Mouse (Mus musculus): ENCODE results near the gene Srcap. TPM values are rescaled to one million over a fixed set of nuclear protein-coding genes. Genes with fewer than 3 reads are reported as not detected.
A peak's percentile ranks its signal among the peaks of the same experiment; 100 is the strongest.
"Not testable (repeated sequence)": the region's sequence is repeated elsewhere in the genome, so short reads cannot be mapped to it uniquely, and the experiment has no call there.

The Srcap gene
- polyA plus RNA-seq, 1 experiment from 2014 or later, result 48.3 TPM

DNA sequence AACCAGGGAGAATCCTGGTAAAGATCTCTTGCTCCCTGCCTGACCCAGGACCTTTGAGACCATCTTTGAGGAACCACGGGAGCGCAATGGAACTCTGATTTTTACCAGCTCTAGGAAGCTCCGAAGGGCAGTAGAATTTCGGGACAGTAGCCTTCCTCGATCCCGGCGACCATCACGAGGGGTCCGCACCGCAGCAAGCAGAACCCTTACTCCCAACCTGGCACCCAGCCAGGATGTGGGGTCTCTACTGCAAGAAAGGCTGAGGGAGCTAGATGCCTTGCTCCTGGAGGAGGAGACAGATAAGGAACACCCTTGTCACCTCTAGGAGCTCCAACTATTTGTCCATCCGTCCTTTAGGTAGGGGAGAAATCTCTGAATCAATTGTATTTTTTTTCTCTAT lies 35.4 kb upstream of the Srcap start:
- Histone ChIP-seq H3K9me3 (replicated peaks) (no peaks in the 10 kb centered on the region), H3K4me3 (replicated peaks) (no peak overlapping the region), H3K36me3 (peaks cover 41% of the 10 kb centered on the region), H3K4me2 (no peak overlapping the region), H3K9ac (replicated peaks) (no peak overlapping the region), H3K27ac (replicated peaks) (no peak overlapping the region), H3K27me3 (replicated peaks) (no peaks in the 10 kb centered on the region), H3K4me1 (peaks cover 46% of the 10 kb centered on the region)
- WGBS, result 94% methylated on average over 11 of the region's 11 CpGs
- no peak for ATAC-seq (ENCODE audit: low FRiP score)

DNA sequence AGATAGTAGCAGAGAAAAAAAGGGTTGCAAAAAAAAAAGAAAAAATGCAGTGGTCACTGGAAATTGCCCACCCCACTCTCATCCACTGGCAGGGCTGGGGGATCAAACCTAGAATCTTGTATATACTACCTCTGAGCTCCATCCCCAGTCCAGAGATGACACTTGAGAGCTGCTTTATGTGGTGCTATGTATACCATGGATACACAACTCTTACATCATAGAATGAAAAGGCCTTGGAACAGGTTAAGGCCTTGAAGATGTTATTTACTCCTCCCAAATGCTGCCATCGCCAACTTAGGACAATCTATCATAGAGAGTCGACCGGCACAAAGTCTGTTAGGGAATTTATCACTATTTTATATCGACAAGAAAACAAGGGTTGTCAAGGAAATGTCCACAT lies 34.9 kb upstream of the Srcap start:
- Histone ChIP-seq H3K36me3 (peaks cover 41% of the 10 kb centered on the region), H3K4me1 (peaks cover 50% of the 10 kb centered on the region), H3K4me2 (peak overlapping the region; percentile 97), H3K27me3 (replicated peaks) (no peaks in the 10 kb centered on the region), H3K9me3 (replicated peaks) (no peaks in the 10 kb centered on the region), H3K9ac (replicated peaks) (peak overlapping the region; percentile 47), H3K27ac (replicated peaks) (peak overlapping the region; percentile 99; the same call in 1 of the 2 replicates), H3K4me3 (replicated peaks) (peak overlapping the region; percentile 99)
- WGBS, result 82% methylated on average over 4 of the region's 4 CpGs
- no peak for ATAC-seq (ENCODE audit: low FRiP score)

- H3K36me3 ChIP-seq, result peaks cover 50% of the 10 kb centered on the region
- ATAC-seq (ENCODE audit: low FRiP score), result peak; percentile 93
- H3K27me3 ChIP-seq (replicated peaks), result no peaks in the 10 kb centered on the region
- peak overlapping the region; percentile 99 for H3K4me3 ChIP-seq (replicated peaks)
- H3K9ac ChIP-seq (replicated peaks), result peak overlapping the region; percentile 87
- peaks cover 48% of the 10 kb centered on the region for H3K4me1 ChIP-seq
- peak overlapping the region; percentile 97 for H3K4me2 ChIP-seq
- peak overlapping the region; percentile 99 for H3K27ac ChIP-seq (replicated peaks)
- H3K9me3 ChIP-seq (replicated peaks), result no peaks in the 10 kb centered on the region
- under 1% methylated on average over 50 of the region's 50 CpGs for WGBS
These were observed 33.8 kb upstream of the Srcap start for GRCm38 (mm10) chr7:127477687-127478634.

GRCm38 (mm10) chr7:127478635-127479317 lies 33.0 kb upstream of the Srcap start, which contains the start of gene Fbrs:
Gene Fbrs, plus strand, starts transcription at chr7:127479199.
- H3K4me2 ChIP-seq, result peak within 1 kb of the TSS; percentile 97
- H3K4me1 ChIP-seq, result peaks cover 43% of the 10 kb centered on the region
- under 1% methylated on average over 53 of the region's 62 CpGs for WGBS
- ATAC-seq (ENCODE audit: low FRiP score), result peak; percentile 84
- peak within 1 kb of the TSS; percentile 99 for H3K4me3 ChIP-seq (replicated peaks)
- H3K9ac ChIP-seq (replicated peaks), result peak within 1 kb of the TSS; percentile 87
- H3K36me3 ChIP-seq, result peaks cover 50% of the 10 kb centered on the region
- H3K27ac ChIP-seq (replicated peaks), result peak within 1 kb of the TSS; percentile 99
- no peaks in the 10 kb centered on the region for H3K9me3 ChIP-seq (replicated peaks)
- no peaks in the 10 kb centered on the region for H3K27me3 ChIP-seq (replicated peaks)

GRCm38 (mm10) chr7:127479318-127480225 lies 32.2 kb upstream of the Srcap start:
- ATAC-seq (ENCODE audit: low FRiP score), result no peak
- Histone ChIP-seq H3K4me2 (peak overlapping the region; percentile 97), H3K9me3 (replicated peaks) (no peaks in the 10 kb centered on the region), H3K9ac (replicated peaks) (peak overlapping the region; percentile 87), H3K4me3 (replicated peaks) (peak overlapping the region; percentile 99), H3K27me3 (replicated peaks) (no peaks in the 10 kb centered on the region), H3K4me1 (peaks cover 46% of the 10 kb centered on the region), H3K36me3 (peaks cover 47% of the 10 kb centered on the region), H3K27ac (replicated peaks) (peak overlapping the region; percentile 99)
- WGBS, result 4% methylated on average over 47 of the region's 48 CpGs

DNA sequence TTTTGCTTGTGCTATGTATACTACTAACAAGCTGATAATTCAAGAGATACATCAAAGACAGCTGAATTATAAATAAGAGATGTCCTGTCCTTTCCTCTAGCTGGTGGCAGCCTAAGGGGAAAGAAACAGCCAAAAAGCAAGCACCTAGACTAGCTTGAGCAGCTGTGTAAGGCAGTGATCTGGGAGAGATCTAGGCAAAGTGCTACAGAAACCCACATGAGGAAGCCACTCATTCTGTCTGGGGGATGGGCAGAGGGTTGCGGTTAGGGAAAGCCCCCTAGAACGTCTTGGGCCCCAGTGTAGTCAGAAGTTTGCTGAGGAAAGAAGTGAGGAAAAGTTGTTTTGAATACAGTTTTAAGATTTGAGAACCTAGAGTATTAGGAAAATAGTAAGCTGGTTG lies 31.5 kb upstream of the Srcap start:
- Histone ChIP-seq H3K4me1 (peaks cover 46% of the 10 kb centered on the region), H3K4me2 (peak overlapping the region; percentile 97), H3K27ac (replicated peaks) (peak overlapping the region; percentile 99; the same call in 1 of the 2 replicates), H3K27me3 (replicated peaks) (no peaks in the 10 kb centered on the region), H3K9me3 (replicated peaks) (no peaks in the 10 kb centered on the region), H3K36me3 (peaks cover 47% of the 10 kb centered on the region), H3K9ac (replicated peaks) (peak overlapping the region; percentile 87), H3K4me3 (replicated peaks) (peak overlapping the region; percentile 99)
- no peak for ATAC-seq (ENCODE audit: low FRiP score)
- WGBS, result 64% methylated on average over 2 of the region's 2 CpGs

GRCm38 (mm10) chr7:127485416-127485815 lies 26.4 kb upstream of the Srcap start:
- Histone ChIP-seq H3K4me3 (replicated peaks) (no peak overlapping the region), H3K4me2 (no peak overlapping the region), H3K27me3 (replicated peaks) (no peaks in the 10 kb centered on the region), H3K9ac (replicated peaks) (no peak overlapping the region), H3K36me3 (peaks cover 83% of the 10 kb centered on the region), H3K27ac (replicated peaks) (no peak overlapping the region), H3K4me1 (peaks cover 28% of the 10 kb centered on the region), H3K9me3 (replicated peaks) (no peaks in the 10 kb centered on the region)
- no peak for ATAC-seq (ENCODE audit: low FRiP score)
- 79% methylated on average over 5 of the region's 5 CpGs for WGBS

DNA sequence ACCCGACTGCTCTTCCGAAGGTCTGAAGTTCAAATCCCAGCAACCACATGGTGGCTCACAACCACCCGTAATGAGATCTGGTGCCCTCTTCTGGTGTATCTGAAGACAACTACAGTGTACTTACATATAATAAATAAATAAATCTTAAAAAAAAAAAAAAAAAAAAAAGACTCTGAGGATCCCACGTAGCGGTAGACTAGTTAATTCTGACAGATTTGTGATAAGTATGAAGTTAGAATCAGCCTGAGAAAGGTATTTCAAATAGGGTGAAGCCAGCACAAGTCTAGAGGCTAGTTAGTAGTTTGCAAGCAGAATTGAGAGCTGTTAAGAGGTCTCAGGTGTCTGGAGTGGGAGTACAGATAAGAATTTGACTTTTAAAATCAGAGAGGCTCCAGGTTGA lies 23.4 kb upstream of the Srcap start:
- not testable (repeated sequence) for H3K27ac ChIP-seq (replicated peaks); H3K4me2 ChIP-seq; H3K4me3 ChIP-seq (replicated peaks); H3K9ac ChIP-seq (replicated peaks); H3K27me3 ChIP-seq (replicated peaks); ATAC-seq (ENCODE audit: low FRiP score); H3K4me1 ChIP-seq; H3K9me3 ChIP-seq (replicated peaks)
- peaks cover 81% of the 10 kb centered on the region for H3K36me3 ChIP-seq
- WGBS, result 68% methylated on average over 5 of the region's 5 CpGs

GRCm38 (mm10) chr7:127489982-127490381 lies 21.8 kb upstream of the Srcap start:
- Histone ChIP-seq H3K27me3 (replicated peaks) (no peaks in the 10 kb centered on the region), H3K27ac (replicated peaks) (no peak overlapping the region), H3K9ac (replicated peaks) (no peak overlapping the region), H3K4me1 (no peaks in the 10 kb centered on the region), H3K4me2 (no peak overlapping the region), H3K36me3 (peaks cover 69% of the 10 kb centered on the region), H3K4me3 (replicated peaks) (no peak overlapping the region), H3K9me3 (replicated peaks) (no peaks in the 10 kb centered on the region)
- ATAC-seq (ENCODE audit: low FRiP score), result no peak
- WGBS, result 95% methylated on average over 7 of the region's 7 CpGs

- WGBS, result 94% methylated on average over 3 of the region's 3 CpGs
- Histone ChIP-seq H3K36me3 (peaks cover 51% of the 10 kb centered on the region), H3K4me2 (no peak overlapping the region)
These were observed 19.9 kb upstream of the Srcap start for GRCm38 (mm10) chr7:127491846-127492245.

GRCm38 (mm10) chr7:127494648-127495047 lies 17.1 kb upstream of the Srcap start:
- Histone ChIP-seq H3K27ac (replicated peaks) (no peak overlapping the region), H3K27me3 (replicated peaks) (no peaks in the 10 kb centered on the region), H3K9me3 (replicated peaks) (no peaks in the 10 kb centered on the region), H3K4me2 (no peak overlapping the region), H3K9ac (replicated peaks) (no peak overlapping the region), H3K4me1 (no peaks in the 10 kb centered on the region), H3K36me3 (peaks cover 25% of the 10 kb centered on the region), H3K4me3 (replicated peaks) (no peak overlapping the region)
- no peak for ATAC-seq (ENCODE audit: low FRiP score)

More at GRCm38 (mm10) chr7:127491846-127492245, 19.9 kb upstream of the Srcap start:
- ATAC-seq (ENCODE audit: low FRiP score), result no peak
- Histone ChIP-seq H3K9me3 (replicated peaks) (no peaks in the 10 kb centered on the region), H3K9ac (replicated peaks) (no peak overlapping the region), H3K4me1 (no peaks in the 10 kb centered on the region), H3K27ac (replicated peaks) (no peak overlapping the region), H3K4me3 (replicated peaks) (no peak overlapping the region), H3K27me3 (replicated peaks) (no peaks in the 10 kb centered on the region)

Measured in neural tube, embryonic 15.5 days (tissue).